Mouse (Mus musculus) right cerebral cortex, postnatal 25 days (tissue): Measurements from ENCODE around the gene Higd1a.

Source experiments
- DNase-seq: peaks from one replicate; pipeline ENCODE4 v3.0.0; 2022

Higd1a gene

DNA sequence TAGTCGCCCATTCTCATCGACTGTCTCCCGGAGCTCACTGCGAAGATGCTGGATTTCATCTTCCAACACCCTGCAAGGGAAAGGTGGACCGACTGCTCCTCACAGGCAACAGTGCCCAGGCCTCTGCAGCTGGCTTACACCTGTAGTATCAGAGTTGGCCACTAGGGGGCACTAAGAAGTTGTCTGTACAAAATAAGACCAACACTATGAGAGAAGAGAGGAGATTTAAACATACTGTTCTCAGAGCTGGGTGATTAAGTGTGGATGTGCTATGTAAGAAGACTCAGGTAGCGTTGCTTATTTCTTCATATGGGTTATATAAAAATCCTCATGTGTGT lies 27.2 kb downstream of the Higd1a start:
- peak; percentile 78 for DNase-seq

DNA sequence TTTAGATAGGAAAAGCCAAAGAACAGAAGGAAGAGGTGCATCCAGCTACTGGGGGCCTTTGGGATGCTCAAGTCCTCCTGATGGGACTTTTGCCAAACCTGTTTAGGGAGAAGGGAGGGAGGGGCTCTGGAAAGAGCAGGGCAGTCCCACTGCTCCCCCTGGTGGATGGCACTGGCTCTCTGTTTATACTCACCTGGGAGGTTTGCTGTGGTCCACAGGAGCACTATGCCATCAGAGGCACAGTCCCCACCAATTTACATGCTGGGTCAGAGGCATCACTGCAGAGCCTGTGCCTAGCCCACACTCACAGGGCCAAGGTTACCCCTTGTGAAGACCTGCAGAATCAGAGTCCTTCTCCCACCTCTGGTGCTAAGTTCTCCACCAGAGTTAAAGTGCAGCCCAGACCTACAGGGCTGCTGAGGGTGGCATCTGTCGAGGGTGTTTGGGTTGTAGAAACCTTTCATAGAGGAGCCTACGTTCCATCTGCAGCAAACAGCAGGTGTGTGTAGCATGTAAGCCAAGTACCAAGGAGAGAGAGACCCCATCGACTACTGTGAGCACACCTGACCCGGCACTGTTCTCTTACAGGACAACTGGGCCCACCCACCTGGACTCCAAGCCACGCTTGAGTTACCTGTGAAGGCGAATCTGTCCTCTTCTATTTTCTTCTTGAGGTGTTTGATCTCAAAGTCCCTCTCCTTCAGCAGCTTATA lies 27.8 kb downstream of the Higd1a start:
- no peak for DNase-seq

DNA sequence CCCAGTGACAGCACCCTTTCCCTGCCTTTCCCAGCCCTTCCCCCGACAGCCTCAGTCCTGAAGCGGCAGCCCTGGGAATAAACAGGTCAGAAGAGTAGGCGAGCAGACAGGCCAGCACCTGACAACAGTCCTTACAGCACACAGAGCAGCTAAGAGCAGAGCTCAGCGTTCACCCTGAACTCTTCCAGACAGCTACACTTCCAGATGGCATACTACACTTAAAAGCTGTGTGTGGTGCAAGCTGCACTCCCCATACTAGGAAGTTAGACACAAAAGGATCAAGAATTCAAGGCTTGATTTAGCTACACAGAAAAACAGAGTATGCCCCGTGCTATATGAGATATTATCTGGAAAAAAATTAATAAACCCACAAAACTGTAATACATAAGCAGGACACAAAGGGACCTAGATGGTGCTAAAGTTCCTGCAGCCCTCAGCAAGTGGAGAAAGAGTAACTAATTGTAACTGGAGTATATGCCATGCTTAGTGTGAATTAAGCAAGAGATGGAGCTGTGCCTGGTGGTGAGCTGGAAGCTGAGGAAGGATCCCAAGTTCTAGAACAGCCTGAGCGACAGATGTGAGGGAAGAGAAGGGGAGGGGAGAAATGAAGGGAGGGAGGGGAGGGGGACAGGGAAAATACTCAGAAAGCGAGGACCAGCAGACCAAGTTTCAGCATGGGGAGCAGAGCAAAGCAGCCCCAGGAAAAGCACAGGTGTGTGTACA lies 28.7 kb downstream of the Higd1a start:
- no peak for DNase-seq

DNA sequence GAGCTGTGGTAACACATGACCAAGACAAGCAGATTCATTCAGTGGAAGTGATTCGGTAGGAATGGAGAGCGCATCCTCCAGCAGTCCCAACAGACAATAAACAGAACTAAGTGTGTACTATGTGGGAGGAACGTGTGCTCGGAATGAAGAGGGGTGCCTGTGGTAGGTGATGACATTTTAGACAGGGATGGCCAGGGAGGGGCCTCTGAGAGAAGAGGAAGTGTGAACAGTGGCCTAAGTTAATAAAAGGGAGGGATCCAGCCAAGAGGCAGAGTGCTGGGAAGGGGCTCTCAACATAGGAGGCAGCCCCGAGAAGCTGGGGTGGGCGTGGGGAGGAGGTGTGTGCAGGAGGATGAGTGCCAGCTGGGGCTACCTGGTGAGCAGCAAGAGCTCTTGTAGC lies 29.8 kb downstream of the Higd1a start:
- DNase-seq = no peak

DNA sequence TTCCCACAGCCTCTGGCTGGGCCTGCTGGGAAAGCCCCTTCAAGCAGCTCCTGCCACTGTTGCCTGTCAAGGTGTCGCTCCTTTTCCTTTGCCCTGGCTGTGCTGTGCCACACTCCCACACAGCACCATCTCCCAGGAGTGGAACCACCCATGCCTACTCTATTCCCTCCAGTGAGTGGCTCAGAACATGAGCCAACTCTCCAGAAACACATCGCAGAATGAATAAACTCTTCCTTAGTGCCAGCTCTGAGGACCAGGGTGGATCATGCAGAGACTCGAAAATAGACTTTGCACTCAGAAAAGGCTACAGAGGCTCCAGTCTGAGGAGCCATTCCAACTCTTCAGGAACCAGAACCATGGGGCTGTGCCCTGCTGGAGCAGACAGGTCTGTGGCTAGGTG lies 31.8 kb downstream of the Higd1a start:
- DNase-seq = peak; percentile 34

DNA sequence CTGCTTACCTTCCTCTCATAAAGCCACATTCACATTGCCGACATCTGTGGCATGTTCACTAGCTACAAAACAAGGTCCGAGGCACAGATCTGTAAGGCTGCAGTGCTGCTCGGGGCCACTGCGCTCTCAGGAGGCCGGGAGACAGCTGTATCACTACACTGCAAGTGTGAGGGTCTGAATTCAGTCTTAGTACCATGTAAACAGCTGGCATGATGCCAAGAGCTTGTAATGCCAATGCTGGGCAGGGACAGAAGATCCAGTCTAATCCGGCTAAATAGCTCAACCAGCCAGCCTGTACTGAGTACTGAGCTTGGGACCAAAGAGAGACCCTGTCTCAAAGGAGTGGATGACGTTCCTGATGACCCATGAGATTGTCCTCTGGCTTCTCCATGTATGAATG lies 34.2 kb downstream of the Higd1a start:
- DNase-seq = no peak

DNA sequence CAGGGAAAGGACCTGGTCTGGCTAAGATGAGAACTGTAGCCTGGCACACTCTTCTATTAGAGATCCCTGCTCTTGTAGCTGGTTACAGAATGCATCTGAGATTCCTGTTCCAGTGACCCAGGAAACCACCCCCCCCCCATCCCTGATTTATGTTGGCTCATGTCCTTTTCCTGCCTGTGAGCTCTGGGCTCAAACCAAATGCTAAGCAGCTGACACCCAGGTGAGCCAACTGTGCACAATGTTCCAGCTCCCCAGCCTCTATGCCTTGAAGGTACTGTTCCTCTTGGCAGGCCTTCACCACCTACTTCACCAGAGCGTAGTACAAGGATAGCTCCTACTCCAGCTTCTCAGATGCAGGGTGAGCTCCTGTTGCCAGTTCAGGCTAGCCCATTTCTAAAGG lies 35.1 kb downstream of the Higd1a start:
- DNase-seq = no peak

DNA sequence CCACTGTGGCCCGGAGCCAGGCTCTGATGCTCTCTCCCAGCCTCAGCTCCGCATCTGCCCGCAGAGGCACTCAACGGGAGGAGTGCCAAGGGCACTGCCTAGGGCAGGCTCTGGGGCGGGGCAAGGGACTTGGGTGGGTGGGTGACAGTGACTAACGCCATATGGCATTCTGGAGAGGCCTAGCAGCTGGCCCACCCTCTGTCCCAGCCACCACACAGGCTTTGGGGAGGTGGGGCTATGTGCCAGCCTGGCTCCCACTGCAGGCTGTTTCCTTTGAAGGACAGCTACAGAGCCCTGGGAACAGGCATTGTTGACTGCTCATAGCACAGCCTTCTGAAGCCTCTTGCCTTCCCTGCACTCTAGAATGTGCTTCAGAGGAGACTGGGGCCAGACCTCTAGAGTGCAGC lies 35.6 kb downstream of the Higd1a start:
- no peak for DNase-seq

DNA sequence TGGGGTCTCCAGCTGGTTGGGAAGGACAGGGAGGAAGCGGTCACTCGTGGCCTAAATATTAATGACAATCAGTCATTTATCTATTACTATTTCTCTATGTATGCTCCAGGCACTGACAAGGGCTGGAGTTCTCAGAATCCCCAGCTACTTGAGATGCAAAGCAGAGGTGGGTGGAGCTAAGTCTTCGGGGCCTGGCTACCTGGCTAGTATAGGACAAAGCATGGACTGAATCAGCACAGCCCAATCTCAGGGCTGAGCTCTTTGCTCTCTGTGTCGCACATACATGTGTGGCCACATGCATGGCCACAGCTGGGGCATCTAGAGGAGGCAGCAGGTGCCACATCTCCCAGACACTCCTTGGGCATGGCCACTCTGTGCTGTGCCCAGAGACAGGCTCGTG lies 37.4 kb downstream of the Higd1a start:
- DNase-seq = no peak

DNA sequence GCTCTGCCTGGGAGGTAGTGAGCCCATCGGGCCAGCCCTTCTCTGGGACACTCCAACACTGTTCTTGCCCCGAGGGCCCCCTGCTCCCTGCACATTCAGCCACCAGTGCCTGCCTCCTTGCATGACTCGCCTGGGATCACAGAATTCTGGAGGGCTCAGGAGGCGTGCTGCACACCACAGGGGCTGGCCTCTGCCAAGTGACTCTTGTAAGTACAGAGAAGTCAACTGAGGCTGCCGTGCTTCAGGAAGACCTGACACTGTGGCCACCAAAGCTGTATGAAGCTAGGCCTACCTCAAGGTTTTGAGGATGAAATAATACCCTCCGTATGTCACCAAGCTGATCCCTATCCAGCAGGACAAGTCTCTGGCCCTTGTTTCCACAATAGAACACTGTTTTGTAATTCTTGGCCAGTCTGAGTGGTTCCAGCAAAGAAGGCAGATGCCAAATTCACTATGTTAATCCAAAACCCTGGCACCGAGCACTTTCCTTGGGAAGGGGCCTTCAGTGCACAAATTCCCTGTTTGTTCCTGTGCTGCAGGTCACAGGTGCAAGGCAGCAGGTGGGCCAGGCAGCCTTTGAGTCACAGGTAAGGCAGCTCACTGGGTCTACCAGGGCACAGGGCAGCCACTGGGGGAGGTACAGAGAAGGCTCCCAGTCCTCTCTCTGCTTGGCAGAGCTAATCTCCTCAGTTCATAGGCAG lies 38.2 kb downstream of the Higd1a start:
- DNase-seq = no peak

DNA sequence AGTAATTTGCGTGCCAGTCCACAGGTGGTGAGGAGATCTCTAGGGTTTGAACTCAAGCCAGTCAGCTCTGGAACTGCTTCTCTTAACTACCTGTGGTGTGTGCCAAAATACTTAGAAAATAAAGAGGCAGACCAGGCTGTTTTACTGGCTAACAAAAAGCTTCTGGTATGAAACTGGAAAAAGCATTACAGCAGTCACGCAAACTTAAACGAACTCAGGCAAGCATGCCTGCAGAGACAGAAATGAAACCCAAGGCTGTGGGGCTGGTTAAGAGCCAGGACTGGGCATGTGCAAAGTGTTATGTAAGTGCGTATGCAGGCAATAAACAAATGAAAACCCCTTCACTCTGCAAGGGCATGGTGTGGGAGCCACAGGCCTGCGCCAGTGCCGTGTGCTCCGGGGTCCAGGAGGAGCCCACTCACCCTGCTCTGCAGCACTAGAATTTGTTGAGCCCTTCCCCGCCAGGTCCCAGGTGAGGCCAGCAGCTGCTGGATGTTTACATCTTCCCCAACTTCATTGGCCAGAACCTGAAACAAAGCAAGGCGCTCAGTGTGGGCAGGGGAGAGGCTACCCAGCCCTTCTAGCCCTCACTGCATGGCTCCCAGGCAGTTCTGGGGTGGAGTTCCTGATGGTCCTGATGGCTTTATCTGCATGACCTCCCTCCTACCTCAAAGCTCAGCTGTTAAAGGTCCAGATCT lies 38.9 kb downstream of the Higd1a start:
- DNase-seq = no peak

DNA sequence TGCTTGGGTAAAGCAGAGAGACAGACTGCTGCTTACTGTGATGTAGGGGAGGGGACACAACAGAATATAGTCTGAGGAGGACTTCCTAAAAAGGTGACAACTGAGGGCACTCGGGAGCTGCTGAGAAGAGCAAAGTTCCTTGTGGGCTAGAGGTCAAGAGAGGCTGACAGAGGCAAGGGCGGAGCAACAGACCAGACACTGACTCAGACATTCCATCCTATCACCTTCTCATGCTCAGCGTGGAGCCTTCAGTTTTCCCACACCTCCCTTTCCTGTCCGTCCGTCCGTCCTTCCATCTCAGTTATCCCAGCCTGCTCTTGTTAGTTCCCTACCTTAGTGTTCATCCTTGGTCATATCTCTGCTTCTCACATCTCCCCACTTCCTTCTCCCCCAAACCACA lies 43.0 kb downstream of the Higd1a start:
- no peak for DNase-seq

DNA sequence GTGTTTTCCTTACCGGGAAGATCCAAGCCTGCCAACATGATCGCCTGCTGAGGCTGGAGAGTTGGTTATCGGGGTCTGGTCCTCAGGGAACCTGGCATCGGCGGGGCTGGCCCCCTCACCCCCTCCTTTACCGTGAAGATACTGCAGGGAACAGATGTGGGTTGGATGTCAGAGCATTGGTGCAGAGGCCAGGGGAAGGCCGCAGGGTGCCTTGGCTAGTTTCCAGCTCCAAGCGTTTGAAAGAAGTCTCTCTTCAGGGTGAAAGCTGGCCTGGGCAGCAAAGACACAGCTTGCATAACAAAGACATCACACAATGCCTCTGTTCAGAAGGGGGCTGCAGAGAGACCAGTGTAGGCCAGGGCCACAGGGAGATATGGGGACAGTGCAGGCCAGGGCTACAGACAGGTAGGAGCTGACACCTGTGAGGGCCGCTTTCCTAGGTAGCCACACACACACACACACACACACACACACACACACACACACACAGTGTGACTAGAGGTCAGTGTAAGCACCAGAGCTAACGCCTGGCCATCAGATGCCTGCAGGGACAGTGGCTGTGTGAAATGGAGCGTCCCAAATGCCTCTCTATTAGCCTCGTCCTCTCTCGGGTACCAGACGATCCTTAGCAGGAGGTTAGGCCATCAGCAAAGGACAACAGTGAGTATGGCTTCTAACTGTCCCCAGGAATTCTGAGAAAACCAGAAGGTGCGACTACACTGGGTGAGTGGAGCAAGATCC lies 47.9 kb downstream of the Higd1a start:
- peak; percentile 47 for DNase-seq

DNA sequence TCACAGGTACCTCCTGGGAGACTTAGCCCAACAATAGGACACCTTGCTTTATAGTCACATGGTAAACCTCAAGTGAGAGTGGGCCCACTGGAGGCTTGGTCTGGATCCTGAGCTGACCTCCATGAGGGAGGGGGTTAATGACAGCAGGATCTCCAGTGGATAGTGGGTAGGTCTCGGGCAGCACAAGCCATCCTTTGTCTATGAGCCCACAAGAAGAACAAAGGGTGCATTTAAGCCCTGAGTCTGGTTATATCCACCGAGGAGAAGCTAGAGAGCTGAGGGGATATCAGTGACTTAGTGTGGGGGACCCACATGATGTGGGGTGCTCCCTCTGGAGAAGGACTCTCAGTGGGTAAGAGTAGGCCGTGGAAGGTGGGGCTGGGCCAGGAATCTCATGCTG lies 49.7 kb downstream of the Higd1a start:
- no peak for DNase-seq

DNA sequence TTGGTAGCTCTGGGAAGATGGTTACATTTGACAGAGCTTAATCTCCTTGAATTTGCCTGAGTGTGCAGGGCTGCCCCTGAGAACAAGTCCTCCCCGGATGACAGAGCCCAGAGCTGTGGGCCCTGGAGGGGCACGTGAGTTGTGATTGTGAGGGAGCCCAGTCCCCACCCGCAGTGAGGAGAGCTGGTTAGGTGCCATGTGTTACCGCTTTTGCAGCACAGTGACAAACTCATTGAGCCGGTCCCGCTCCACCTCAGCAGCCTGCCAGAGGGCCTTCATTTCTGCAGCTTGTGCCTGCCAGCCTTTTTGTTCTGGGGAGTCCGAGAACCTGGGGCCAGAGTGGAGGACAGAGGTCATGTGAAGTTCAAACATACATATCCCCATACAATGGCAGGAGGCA lies 50.2 kb downstream of the Higd1a start:
- DNase-seq = no peak

DNA sequence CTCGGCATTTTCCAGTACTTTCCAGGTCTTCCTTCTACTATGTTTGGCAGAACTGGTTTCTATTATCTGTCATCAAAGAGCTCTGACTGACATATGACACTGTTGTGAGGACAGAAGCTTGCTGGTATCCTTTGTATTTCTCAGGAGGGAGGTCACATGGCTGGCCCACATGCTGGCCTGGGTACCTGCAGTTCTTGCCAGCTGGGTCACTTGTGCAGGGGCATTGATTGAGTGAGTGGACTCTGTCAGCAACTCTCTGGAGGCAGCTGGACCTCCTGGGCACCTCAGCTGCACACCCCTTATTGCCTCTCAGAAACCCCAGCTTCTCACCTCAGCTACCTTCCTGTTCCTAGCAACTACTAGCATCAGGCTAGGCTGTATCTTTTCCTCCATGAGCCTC lies 50.6 kb downstream of the Higd1a start:
- no peak for DNase-seq

DNA sequence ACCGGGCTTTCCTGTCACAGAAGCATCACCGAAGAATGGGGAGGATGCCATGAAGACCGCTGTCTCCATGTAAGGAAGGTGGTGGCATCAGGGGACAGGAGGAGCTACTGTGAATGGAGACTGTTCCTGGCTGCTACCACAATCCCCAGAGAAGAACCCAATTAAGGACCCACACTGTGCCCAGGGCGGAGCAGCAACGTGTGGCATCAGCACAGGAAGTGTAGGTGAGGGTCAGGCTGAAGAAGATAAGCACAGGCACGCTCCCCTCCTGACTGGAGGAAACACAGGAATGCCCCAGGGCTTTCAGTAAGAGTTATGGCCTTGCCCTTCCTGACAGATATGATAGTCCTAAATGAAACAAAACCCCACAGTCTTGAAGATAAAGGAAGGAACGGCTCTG lies 55.4 kb downstream of the Higd1a start:
- DNase-seq = no peak

DNA sequence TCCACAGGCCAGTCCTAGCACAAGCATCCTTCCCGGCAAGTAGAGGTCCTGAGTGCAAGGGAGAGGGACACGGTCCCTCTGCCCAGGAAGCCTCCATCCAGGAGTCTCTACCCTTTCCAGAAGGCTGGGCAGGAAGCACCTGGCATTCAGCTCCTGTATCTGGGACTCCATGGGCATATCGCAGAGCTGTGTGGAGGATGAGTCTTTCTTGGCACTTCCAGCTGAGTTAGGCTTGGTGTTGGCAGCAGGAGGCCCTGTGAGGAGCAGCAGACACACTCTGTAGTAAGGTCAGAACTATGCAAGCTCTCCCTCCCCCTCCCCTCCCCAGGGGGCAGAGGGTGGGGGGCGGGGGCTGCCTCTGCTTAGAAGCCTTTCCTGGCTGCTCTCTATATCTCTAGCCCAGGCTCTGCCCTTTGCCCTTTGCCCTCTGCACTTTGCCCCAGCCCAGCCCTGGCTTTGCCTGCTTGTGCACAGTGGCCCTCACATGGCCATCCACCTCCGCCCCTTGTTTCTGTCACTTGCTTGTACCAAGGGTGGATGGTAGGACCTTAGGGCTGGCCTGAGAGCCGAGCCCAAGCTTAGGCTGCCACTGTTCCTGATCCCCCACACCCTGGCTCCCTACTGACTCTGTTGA lies 59.2 kb downstream of the Higd1a start:
- DNase-seq = no peak
